Comparison of ENCODE assay signal across 13 mouse cellular contexts in genomic region chr7:99224648-99225190, GRCm38 (mm10). TPM values are rescaled to one million over a fixed set of nuclear protein-coding genes. Genes with fewer than 3 reads are reported as not detected.
DNase-seq lines count a peak whose midpoint lies in the region; ATAC-seq and TF ChIP-seq lines count a peak whose summit lies in the region.
"Had no signal": no experiment of that assay in that cellular context is flagged by ENCODE, and none has a peak within 500 bp of the region (broad histone marks: within the 10 kb centered on the region; RNA-seq: fewer than 3 reads in every experiment).

No protein-coding gene starts in this region.

- TF ChIP-seq POLR2A in lung, adult 2 months (IDR thresholded peaks at IDR 0.05; ENCODE audit: borderline replicate concordance, extremely low read depth, low read depth, low read length): no peak

- ATAC-seq in midbrain, embryonic 14.5 days (ENCODE audit: low FRiP score, low TSS enrichment): no peak
- ATAC-seq in kidney, embryonic 16.5 days (ENCODE audit: low FRiP score, low TSS enrichment): peak; percentile 87
- peak; percentile 66 for ATAC-seq in liver, embryonic 13.5 days (ENCODE audit: low read depth)
- ATAC-seq: activated CD4-positive, CD25-positive, alpha-beta regulatory T cell, adult 4 months; forebrain, embryonic 14.5 days had no signal

- H3K9ac ChIP-seq in midbrain, embryonic 14.5 days (replicated peaks; ENCODE audit: low read length): no peak overlapping the region
- H3K9ac ChIP-seq in kidney, embryonic 16.5 days (replicated peaks; ENCODE audit: low read length): no peak overlapping the region
- H3K9ac ChIP-seq in liver, embryonic 13.5 days: no peak overlapping the region
- H3K9ac ChIP-seq: embryonic facial prominence, embryonic 12.5 days had no signal

- H3K4me2 ChIP-seq in midbrain, embryonic 14.5 days (ENCODE audit: low read length): no peak overlapping the region
- H3K4me2 ChIP-seq in kidney, embryonic 16.5 days (replicated peaks; ENCODE audit: low read depth, low read length): no peak overlapping the region
- H3K4me2 ChIP-seq in liver, embryonic 13.5 days: no peak overlapping the region
- H3K4me2 ChIP-seq: embryonic facial prominence, embryonic 12.5 days had no signal

- peaks cover 16% of the 10 kb centered on the region for H3K4me1 ChIP-seq in midbrain, embryonic 10.5 days
- no peaks in the 10 kb centered on the region for H3K4me1 ChIP-seq in midbrain, embryonic 14.5 days (ENCODE audit: control insufficient read depth, insufficient read depth, low read length)
- no peaks in the 10 kb centered on the region for H3K4me1 ChIP-seq in kidney, embryonic 16.5 days (ENCODE audit: insufficient read depth, low read length)
- peaks cover 27% of the 10 kb centered on the region for H3K4me1 ChIP-seq in liver, embryonic 13.5 days (replicated peaks)
- no peaks in the 10 kb centered on the region for H3K4me1 ChIP-seq in lung, adult 2 months (ENCODE audit: control insufficient read depth, insufficient read depth, low read length)
- H3K4me1 ChIP-seq: embryonic facial prominence, embryonic 12.5 days had no signal

- TF ChIP-seq CTCF in lung, adult 2 months (IDR thresholded peaks at IDR 0.05; ENCODE audit: insufficient read depth, low read length): no peak

- H3K36me3 ChIP-seq in midbrain, embryonic 10.5 days: peaks cover 5% of the 10 kb centered on the region; the same call in 1 of the 2 replicates
- H3K36me3 ChIP-seq in midbrain, embryonic 14.5 days (ENCODE audit: control insufficient read depth, insufficient read depth, low read length): no peaks in the 10 kb centered on the region
- no peaks in the 10 kb centered on the region for H3K36me3 ChIP-seq in kidney, embryonic 16.5 days (ENCODE audit: insufficient read depth, low read length)
- peaks cover 7% of the 10 kb centered on the region; the same call in 1 of the 2 replicates for H3K36me3 ChIP-seq in liver, embryonic 13.5 days
- H3K36me3 ChIP-seq: embryonic facial prominence, embryonic 12.5 days had no signal

- no peaks in the 10 kb centered on the region for H3K9me3 ChIP-seq in midbrain, embryonic 10.5 days (replicated peaks)
- H3K9me3 ChIP-seq in midbrain, embryonic 14.5 days (ENCODE audit: control insufficient read depth, low read length): no peaks in the 10 kb centered on the region
- H3K9me3 ChIP-seq in kidney, embryonic 16.5 days (ENCODE audit: low read length): no peaks in the 10 kb centered on the region
- H3K9me3 ChIP-seq in liver, embryonic 13.5 days (replicated peaks): no peaks in the 10 kb centered on the region
- H3K9me3 ChIP-seq: embryonic facial prominence, embryonic 12.5 days had no signal

- H3K4me3 ChIP-seq in midbrain, embryonic 10.5 days: no peak overlapping the region
- H3K4me3 ChIP-seq in midbrain, embryonic 14.5 days (replicated peaks; ENCODE audit: low read depth, low read length): no peak overlapping the region
- H3K4me3 ChIP-seq in kidney, embryonic 16.5 days (ENCODE audit: low read length): no peak overlapping the region
- H3K4me3 ChIP-seq in liver, embryonic 13.5 days (replicated peaks): no peak overlapping the region
- no peak overlapping the region for H3K4me3 ChIP-seq in lung, adult 2 months (replicated peaks; ENCODE audit: extremely low read depth, low read depth, low read length)
- H3K4me3 ChIP-seq: embryonic facial prominence, embryonic 12.5 days had no signal

- no peaks in the 10 kb centered on the region for H3K27me3 ChIP-seq in midbrain, embryonic 10.5 days (ENCODE audit: low read depth, poor library complexity, severe bottlenecking)
- H3K27me3 ChIP-seq in midbrain, embryonic 14.5 days (ENCODE audit: control insufficient read depth, insufficient read depth, low read length): no peaks in the 10 kb centered on the region
- H3K27me3 ChIP-seq in kidney, embryonic 16.5 days (ENCODE audit: insufficient read depth, low read length): no peaks in the 10 kb centered on the region
- 0 out of 2 replicates have a peak, but pooled peaks cover under 1% of the 10 kb centered on the region for H3K27me3 ChIP-seq in liver, embryonic 13.5 days
- H3K27me3 ChIP-seq: embryonic facial prominence, embryonic 12.5 days had no signal

- DNase-seq in midbrain, embryonic 10.5 days (ENCODE audit: low spot score): no peak
- DNase-seq in midbrain, embryonic 14.5 days: no peak
- DNase-seq in liver, embryonic 13.5 days: no peak
- DNase-seq in left cerebral cortex, adult 11 months (ENCODE audit: low spot score): no peak
- DNase-seq in lung, adult 2 months: no peak
- DNase-seq in cerebellum, adult 11 months: no peak
- DNase-seq: gastrocnemius, postnatal 36 days; thymus, postnatal 36 days had no signal

- H3K27ac ChIP-seq in midbrain, embryonic 10.5 days (replicated peaks): peak overlapping the region; percentile 30; the same call in 1 of the 2 replicates
- no peak overlapping the region for H3K27ac ChIP-seq in midbrain, embryonic 14.5 days (replicated peaks; ENCODE audit: low read depth, low read length)
- peak overlapping the region; percentile 51 for H3K27ac ChIP-seq in kidney, embryonic 16.5 days (ENCODE audit: low read length)
- peak overlapping the region; percentile 71 for H3K27ac ChIP-seq in liver, embryonic 13.5 days
- H3K27ac ChIP-seq: embryonic facial prominence, embryonic 12.5 days; macrophage had no signal

- 67% methylated on average over 1 of the region's 1 CpGs for WGBS in midbrain, embryonic 10.5 days
- WGBS in midbrain, embryonic 14.5 days: 43% methylated on average over 1 of the region's 1 CpGs
- WGBS in kidney, embryonic 16.5 days: 40% methylated on average over 1 of the region's 1 CpGs
- WGBS in liver, embryonic 13.5 days (ENCODE audit: insufficient replicate concordance): 45% methylated on average over 1 of the region's 1 CpGs
- WGBS in lung, adult 2 months: 38% methylated on average over 1 of the region's 1 CpGs

RNA-seq across cellular contexts. Expression of gene Mogat2, which starts 13.7 kb away (rescaled TPM):
- polyA plus RNA-seq in midbrain, embryonic 10.5 days (2016; fragmentation: Nextera tagmentation; extraction: Ambion mirVana): 18.5 and 30.3 TPM in 2 replicates
- 1.4 and 2.1 TPM in 2 replicates for polyA plus RNA-seq in midbrain, embryonic 14.5 days (2014; fragmentation: Nextera tagmentation; extraction: Ambion mirVana)
- 12.2 and 14.9 TPM in 2 replicates for polyA plus RNA-seq in kidney, embryonic 16.5 days (2015; fragmentation: Nextera tagmentation; extraction: Ambion mirVana)
- polyA plus RNA-seq in liver, embryonic 13.5 days (2015; fragmentation: Nextera tagmentation; extraction: Ambion mirVana): 35.9 and 37.5 TPM in 2 replicates
- polyA plus RNA-seq in lung, adult 2 months (2012; rRNA removed): 1.1 and 3.1 TPM in 2 replicates
- polyA plus RNA-seq: activated CD4-positive, CD25-positive, alpha-beta regulatory T cell, adult 4 months had no signal

RNA-seq across cellular contexts. Expression of gene Dgat2, which starts 42.2 kb away (rescaled TPM):
- 10.9 and 13.6 TPM in 2 replicates for polyA plus RNA-seq in midbrain, embryonic 10.5 days (2016; fragmentation: Nextera tagmentation; extraction: Ambion mirVana)
- 15.1 and 16.6 TPM in 2 replicates for polyA plus RNA-seq in midbrain, embryonic 14.5 days (2014; fragmentation: Nextera tagmentation; extraction: Ambion mirVana)
- 41.6 and 43.4 TPM in 2 replicates for polyA plus RNA-seq in kidney, embryonic 16.5 days (2015; fragmentation: Nextera tagmentation; extraction: Ambion mirVana)
- 71.1 and 73.4 TPM in 2 replicates for polyA plus RNA-seq in liver, embryonic 13.5 days (2015; fragmentation: Nextera tagmentation; extraction: Ambion mirVana)
- 93.7 and 100 TPM in 2 replicates for polyA plus RNA-seq in lung, adult 2 months (2012; rRNA removed)

RNA-seq across cellular contexts. Expression of gene Map6, which starts 42.5 kb away (rescaled TPM):
- polyA plus RNA-seq in midbrain, embryonic 10.5 days (2016; fragmentation: Nextera tagmentation; extraction: Ambion mirVana): 27.9 and 39.5 TPM in 2 replicates
- polyA plus RNA-seq in midbrain, embryonic 14.5 days (2014; fragmentation: Nextera tagmentation; extraction: Ambion mirVana): 94.4 and 102 TPM in 2 replicates
- 1.7 and 2.1 TPM in 2 replicates for polyA plus RNA-seq in kidney, embryonic 16.5 days (2015; fragmentation: Nextera tagmentation; extraction: Ambion mirVana)
- polyA plus RNA-seq in liver, embryonic 13.5 days (2015; fragmentation: Nextera tagmentation; extraction: Ambion mirVana): 0.10 TPM in 2 replicates
- 24.2 and 25.4 TPM in 2 replicates for polyA plus RNA-seq in lung, adult 2 months (2012; rRNA removed)
